Mouse (Mus musculus) urinary bladder, postnatal 25 days (tissue): Measurements from ENCODE around the gene Rpl3l.
"Not testable (repeated sequence)": the region's sequence is repeated elsewhere in the genome, so short reads cannot be mapped to it uniquely, and the experiment has no call there.

Experiments
- DNase-seq: peaks from one replicate; pipeline ENCODE4 v3.0.0; 2022; ENCODE audit warnings: low spot score

The Rpl3l gene

DNA sequence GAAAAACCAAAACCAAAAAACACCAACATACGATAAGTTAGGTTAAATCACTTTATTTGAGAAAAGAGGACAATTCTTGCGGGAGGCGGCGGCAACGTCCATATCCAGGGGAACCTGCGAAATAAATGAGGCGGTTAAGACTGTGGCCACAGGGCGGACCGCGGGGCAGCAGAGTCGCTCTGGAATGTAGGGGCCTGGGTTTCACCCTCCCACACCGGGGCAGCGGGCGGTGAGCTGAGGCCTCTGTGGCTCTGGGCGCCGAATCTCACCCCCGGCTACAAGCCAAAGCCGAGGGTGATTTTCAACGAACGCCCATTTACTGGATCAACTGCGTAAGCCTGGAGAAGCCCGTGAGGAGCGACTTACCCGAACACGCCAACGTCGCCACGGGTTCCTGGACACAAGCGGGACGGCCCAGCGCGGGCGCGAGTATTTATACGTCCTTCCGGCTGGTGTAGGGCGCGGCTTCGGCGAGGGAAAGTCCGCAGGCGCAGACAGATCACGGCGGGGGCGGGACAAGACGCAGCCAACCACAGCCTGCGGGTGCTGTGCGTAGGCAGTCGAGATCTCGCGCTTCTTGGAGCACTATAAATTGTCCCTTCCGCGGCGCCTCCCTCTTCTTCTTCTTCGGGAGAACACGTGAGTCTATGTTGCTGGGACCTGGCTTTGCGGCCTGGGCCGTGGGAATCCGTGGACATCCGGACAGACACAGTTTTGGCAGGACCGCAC is 8.0 kb upstream of the Rpl3l start:
- DNase-seq: peak; percentile 93

DNA sequence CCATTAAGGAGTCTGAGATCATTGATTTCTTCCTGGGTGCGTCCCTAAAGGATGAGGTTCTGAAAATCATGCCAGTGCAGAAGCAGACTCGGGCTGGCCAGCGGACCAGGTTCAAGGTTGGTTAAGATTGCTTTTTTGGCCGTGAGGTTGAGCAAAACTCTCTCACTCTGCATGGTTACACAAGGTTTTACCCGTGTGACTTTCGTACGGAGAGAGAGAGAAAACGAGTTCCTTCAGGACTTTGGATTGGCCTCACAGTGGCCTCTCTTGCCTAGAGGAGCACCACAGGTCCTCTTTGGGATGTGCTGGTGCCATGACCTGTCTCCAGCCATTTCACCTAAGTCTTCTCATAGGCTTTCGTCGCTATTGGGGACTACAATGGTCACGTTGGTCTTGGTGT is 7.0 kb upstream of the Rpl3l start:
- not testable (repeated sequence) for DNase-seq

DNA sequence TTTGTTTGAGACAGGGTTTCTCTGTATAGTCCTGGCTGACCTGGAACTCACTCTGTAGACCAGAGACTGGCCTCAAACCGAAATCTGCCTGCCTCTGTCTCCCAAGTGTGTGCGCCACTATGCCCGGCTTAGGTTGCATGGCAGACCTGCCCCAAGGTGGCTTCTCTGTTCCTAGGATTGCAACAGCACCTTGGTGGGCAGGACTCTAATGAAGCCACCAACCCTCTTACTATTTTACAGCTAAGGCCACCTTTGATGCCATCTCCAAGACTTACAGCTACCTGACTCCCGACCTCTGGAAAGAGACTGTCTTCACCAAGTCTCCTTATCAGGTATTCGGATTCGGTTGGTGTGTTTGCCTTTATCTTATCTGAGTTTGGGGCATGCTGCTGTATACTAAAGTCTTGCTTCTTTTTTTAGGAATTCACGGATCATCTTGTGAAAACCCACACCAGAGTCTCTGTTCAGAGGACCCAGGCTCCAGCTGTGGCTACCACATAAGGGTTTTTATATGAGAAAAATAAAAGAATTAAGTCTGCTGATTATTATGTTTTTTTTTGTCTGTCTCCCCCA is 6.2 kb upstream of the Rpl3l start:
- DNase-seq: not testable (repeated sequence)

DNA sequence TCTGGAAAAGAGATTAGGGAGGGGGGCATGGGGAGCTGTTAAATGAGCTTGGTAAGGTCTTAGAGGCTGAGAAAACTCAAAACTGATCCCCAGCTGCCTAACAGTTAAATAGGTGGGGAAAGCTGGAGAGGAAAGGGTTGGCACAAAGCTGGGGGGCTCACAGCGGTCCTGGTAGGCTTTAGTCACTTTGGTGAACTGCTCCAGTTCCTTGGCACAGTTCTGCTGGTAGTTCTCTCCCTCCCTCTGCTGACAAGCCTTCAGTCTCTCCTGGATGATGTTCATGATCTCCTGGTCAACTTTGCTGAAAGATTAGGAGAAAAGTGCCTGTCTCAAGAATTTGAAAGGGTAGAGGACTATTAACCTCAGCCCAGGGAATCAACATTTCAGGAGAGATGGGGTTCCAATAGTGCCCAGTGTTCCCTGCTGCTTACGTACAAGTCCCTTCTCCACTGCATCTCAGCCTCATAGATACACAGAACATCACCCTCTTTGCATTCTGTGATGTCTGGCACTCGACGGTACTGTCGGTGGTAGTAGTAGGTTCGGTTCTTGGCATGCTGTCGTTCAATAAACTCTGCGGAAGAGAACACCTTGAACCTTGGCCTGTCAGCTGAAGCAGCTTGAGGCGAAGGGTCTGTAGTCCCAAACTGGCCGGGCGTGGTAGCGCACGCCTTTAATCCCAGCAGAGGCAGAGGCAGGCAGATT is 5.2 kb upstream of the Rpl3l start:
- DNase-seq: no peak

DNA sequence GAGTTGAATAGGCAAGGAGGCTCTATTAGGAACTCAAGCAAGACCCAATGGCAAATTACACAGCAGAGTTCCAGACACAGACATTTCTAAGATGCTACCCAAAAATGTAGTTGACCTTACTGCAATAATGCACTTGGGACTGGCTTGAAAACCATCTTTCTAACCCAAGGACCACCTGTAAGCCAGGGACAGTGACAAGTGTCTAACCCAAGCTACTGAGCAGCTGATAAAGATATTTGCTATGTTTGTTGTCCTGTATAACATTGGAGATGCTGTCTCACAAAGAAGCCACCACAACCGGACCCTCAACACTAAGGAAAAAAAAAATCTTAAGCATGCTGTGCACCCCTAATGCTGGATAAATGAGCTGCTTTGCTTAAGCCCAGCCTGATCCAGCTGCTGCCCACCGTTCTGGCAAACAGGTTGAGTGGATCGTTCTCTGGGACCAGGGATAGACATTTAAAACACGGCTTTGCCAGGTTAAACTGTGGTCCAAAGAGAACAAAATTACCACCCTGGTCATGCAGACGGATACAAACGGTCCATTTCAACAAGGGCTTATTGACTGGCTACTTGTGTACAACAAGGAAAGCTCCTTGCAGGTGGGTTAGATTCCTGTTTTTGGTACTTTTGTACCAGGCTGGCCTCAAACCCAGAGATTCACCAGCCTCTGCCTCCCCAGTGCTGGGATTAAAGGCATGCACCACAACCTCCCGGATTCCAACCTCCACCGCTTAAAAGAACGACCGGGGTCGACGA is 4.3 kb upstream of the Rpl3l start:
- DNase-seq: no peak

DNA sequence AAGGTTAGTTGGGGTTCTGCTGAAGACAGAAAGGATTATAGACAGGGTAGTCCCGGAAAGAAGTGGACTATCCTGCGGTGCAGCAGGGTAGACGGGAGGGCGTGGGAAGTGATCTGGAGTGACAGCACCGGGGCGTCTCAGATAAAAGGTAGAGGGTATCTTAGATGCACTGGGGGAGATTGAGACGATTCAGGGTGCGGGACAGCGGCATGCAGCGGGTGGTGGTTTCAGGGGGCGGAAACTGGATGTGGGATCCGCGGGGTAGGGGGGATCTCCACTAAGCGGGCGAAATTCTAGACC is 3.8 kb upstream of the Rpl3l start:
- peak; percentile 37 for DNase-seq

DNA sequence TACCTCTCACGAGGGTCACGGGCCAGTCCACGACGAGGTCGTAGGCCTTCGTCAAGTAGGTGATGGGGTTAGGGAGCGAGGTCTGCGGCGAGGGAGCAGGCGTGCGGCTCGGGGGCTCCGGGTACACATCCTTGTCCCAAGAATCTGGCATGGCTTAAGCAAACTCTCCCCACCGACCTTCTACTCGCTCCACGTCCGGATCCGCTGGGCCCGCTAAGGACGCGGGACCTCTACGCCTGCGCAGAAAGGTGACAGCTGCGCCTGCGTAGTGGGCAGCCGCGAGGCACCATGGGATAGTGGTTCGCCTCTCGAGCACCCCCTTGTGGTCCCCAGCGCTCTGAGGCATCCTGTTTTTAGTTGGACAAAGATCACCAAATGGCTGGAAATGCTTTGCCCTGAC is 3.4 kb upstream of the Rpl3l start, which contains the start of gene Ndufb10:
Gene Ndufb10, minus strand, starts transcription at position 295 of the 400 bp plus-strand sequence.
- peak; percentile 99 for DNase-seq

DNA sequence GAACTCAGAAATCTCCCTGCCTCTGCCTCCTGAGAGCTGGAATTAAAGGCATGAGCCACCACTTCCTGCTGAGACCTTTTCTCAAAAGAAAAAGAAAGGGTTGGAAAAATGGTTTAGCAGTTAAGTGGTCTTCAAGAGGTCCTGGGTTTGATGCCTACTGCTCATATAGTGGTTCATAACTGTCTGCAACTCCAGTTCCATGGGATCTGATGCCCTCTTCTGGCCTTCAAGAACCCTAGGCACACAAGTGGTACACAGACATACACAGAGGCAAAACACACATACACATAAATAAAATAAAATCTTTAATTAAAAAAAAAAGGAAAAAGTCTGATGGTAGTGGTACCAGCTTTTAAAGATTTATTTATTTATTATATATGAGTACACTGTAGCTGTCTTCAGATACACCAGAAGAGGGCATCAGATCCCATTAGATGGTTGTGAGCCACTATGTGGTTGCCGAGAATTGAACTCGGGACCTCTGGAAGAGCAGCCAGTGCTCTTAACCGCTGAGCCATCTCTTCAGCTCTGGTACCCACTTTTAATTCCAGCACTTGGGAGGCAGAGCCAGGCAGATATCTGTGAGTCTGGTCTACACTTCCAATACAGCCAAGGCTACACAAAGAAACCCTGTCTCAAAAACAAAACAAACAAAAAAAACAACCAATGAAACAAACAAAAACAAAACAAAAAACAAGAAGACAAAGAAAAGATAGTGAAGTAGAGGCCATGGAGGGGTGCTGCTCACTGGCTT is 1.8 kb upstream of the Rpl3l start:
- DNase-seq: no peak

DNA sequence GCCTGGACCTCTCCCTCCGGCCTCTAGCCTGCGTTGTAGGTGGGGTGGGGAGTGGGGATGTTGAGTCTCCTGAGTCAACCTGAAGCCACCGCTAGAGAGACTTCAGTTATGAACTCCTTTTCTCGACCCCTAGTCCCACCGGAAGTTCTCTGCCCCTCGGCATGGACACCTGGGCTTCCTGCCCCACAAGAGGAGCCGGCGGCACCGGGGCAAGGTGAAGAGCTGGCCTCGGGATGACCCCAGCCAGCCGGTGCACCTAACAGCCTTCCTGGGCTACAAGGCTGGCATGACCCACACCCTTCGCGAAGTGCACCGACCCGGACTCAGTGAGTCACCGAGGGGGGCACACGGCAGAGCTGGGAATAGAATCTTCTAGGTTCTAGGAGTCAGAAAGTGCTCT is 564 bp downstream of the Rpl3l start:
- no peak for DNase-seq

DNA sequence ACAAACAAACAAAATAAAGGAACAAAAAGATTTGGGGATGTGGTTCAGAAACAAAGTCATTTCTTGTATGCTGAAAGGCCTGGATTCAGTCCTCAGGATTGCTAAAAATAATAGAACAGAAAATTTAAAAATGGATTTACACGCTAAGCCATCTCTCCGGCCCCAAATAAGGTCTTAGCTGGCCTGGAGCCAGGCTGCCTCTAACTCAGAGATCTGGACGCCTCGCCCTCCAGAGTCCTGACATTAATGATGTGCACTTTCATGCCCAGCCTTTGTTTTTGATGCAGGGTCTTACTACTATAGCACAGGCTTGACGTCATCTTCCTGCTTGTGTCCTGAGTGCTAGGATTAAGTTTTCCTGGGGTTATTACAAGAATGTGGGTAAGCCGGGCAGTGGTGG is 1.4 kb downstream of the Rpl3l start:
- no peak for DNase-seq

DNA sequence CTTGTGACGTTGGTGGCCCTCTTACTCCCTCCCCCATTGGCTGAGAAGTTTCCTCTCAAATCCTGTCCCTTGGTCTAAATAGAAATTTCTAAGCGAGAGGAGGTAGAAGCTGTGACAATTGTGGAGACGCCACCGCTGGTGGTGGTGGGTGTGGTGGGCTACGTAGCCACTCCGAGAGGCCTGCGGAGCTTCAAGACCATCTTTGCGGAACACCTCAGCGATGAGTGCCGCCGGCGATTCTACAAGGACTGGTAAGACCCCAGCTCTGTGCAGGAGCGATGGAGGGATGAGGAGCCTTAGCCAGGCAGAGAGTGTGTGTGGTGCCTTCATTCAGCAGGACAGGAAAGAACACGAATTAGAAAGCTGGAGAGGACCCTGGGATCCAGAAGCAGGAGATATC is 3.2 kb downstream of the Rpl3l start:
- DNase-seq: no peak

DNA sequence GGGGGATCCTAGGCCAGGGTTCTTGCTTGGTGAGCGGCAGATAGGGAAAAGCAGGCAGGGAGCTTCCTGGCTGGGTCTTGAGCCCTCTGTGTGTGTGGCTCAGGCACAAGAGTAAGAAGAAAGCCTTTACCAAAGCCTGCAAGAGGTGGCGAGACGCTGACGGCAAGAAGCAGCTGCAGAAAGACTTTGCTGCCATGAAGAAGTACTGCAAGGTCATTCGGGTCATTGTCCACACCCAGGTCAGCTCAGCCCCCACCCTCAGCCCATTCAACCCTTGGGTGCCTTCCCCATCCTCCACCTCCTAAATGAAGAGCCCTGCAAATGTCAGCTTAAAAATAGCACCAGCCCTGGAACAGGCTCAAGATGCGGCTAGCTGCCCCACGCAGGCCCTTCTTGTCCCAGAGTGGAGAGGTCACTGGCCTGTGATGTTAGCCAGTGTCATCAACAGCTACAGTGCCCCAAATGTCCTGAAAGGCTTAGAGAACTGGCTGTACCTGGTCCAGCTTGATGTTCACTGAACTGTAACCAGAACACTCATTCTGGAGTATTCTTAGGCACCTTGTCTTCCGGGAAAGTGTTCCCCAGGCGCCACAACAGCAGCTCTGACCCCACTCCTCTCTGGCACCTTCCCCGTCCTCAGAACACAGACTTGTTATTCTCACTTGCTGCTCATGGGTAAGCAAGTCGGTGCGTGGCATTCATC is 4.8 kb downstream of the Rpl3l start:
- no peak for DNase-seq

DNA sequence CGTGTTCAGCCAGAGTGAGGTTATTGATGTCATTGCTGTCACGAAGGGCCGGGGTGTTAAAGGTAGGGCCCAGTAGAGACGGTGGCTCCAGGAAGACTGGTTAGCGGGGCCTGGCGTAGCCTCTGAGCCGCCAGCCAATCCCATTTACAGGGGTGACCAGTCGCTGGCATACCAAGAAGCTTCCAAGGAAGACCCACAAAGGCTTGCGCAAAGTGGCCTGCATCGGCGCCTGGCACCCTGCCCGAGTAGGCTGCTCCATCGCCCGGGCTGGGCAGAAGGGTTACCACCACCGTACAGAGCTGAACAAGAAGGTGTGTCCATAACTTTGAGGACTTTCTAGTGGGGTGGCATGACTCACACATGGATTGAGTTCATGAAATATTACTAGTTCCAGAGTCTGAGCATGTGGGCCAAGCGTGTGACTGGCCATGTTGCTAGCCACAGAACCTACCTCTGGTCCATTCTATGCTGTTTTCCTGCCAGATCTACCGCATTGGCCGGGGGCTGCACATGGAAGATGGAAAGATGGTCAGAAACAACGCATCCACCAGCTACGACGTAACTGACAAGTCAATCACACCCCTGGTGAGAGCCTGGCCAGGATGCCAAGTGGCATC is 5.9 kb downstream of the Rpl3l start:
- no peak for DNase-seq

DNA sequence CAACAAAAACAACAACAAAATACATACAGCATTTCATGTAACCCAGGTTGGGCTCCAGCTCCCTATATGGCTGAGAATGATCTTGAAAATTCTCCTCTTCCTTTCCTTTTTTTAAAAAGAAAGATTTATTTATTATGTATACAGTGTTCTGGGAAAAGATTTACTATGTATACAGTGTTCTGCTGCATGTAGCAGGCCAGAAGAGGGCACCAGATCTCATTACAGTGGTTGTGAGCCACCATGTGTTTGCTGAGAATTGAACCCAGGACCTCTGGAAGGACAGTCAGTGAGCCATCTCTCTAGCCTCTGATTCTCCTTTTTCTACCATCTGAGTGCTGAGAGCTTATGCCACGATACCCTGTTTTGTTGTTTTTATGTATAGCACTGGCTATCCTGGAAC is 6.9 kb downstream of the Rpl3l start:
- no peak for DNase-seq

DNA sequence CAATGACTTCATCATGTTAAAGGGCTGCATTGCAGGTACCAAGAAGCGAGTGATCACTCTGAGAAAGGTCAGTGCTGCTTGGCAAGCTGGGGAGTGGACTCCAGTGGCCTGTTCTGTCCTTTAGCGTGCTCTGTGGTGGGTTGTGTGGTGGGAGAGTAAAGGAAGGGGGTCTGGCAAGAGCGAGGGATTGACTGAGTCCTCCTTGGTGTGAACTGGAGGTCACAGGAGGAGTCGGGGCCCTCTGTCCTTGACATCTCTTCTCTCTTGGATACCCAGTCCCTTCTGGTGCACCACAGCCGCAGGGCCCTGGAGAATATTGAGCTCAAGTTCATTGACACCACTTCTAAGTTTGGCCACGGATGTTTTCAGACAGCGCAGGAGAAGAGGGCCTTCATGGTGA is 7.8 kb downstream of the Rpl3l start:
- DNase-seq: no peak

DNA sequence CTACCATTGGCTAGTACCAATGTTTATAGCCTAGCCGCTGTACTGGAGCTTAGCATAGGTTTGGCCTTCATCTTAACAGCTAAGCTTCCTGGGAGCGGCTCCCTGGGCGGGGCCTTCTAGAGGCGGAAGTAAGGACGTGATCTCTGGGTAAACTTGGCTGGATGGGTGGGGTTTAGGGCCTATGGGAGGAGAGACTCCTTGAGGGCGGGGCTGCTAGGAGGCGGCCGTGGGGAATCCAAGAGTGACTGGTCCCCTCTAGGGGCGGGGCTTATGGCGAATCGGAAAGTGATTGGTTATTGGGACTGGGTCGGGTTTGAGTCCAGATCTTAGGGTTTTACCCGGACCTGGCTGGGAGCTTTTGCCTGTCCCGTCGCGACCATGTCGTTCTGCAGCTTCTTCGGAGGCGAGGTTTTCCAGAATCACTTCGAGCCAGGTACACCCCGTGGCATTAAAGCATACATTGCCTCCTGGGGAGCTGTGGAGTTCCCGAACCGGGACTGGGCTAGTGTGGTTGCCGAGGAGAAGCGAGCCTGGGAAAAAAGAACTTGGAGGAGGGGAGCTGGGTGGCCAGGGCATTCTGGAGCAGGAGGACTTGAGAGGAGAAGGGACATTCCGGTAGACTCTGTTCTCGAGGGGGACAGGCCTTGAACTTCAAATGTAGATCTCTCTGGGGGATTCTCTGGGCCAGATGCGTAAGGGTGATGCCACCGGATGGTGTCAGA is 8.9 kb downstream of the Rpl3l start, which contains the start of gene Msrb1:
Gene Msrb1, plus strand, starts transcription at position 313 of the 722 bp plus-strand sequence.
- peak; percentile 91 for DNase-seq

DNA sequence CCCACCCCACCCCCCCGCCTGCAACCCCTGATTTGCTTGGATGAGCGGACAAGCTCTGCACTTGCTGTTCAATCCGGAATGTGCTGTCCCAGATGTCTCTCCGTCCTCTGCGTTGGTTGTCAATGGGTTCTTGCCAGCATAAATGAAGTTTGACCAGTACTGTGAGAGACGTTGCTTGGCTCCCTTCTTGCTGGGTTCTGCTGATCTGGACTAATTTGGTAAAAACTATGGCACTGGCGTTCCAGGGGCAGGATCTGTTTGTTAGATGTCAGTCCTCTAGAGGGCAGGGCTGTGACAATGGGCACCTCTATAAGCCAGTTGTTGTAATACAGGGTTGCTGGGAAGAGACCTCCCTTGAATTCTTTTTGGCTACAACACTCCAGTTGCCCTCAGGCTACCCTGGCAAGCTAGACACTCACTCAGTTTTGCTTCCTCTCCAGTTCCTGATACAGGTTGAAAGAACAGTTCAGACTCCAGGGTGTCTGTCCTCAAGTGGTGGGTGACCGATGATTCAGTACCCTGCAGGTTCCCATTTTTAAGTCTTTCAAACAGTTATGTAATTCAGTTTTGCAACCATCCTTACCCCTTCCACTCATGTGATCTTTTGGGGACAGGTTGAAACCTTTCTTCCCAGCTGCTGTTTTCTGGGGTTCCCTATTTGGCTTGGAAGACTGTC is 9.7 kb downstream of the Rpl3l start:
- DNase-seq: no peak

DNA sequence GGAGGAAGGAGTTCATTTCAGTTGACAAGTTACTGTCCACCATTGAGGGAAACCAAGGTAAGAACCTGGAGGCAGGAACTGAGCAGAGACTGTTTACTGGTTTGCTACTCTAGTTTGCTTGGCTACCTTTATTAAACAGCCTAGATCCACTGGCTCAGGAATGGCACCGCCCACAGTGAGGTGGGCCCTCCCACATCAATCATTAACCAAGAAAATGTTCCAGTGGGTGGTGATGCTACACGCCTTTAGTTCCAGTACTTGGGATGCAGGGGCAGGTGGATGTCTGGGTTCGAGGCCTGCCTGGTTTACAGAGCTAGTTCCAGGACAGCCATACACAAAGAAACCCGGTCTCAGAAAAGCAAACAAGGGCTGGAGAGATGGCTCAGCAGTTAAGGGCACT is 10.6 kb downstream of the Rpl3l start:
- no peak for DNase-seq

DNA sequence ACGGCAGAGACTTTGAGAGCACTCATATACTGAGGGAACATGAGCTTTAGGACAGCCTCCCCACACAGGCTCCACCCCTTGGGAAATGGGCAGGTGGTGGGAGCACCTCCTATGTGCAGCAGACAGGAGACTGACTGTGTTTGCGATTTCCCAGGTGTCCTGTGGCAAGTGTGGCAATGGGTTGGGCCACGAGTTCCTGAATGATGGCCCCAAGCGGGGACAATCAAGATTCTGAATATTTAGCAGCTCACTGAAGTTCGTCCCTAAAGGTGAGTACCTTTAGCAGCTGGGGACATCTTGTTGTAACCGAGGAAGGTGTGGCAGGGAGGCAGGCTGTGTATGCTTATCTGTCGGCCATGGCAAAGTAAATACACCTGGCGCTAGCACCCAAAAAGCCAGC is 12.3 kb downstream of the Rpl3l start:
- DNase-seq: no peak

DNA sequence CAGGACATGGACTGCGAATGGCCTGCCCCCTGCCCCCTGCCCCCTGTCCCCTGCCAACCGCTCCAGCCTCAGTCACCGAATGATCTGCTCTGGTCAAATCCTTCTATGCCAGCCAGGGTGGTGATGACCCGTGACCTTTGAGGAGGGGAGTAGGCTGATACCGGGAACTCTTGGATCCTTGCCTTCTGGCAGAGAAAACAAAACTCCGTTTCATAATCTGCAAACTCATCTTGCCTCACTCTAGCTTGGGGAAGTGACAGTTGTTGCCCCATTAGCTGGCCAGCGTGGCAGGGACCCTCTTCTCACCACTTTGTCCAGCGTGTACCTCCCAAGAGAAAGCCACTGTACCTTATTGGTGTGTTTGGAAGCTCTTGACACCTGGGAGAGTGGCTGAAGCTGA is 14.7 kb downstream of the Rpl3l start:
- DNase-seq: no peak
